ENCODE assay signal across 14 mouse cellular contexts in genomic region chr5:118679283-118679835, GRCm38 (mm10).
DNase-seq lines count a peak whose midpoint lies in the region; ATAC-seq and TF ChIP-seq lines count a peak whose summit lies in the region.
"Had no signal": no experiment of that assay in that cellular context is flagged by ENCODE, and none has a peak within 500 bp of the region (broad histone marks: within the 10 kb centered on the region; RNA-seq: fewer than 3 reads in every experiment).

No protein-coding gene starts in this region.

- no peak overlapping the region for H3K4me3 ChIP-seq in intestine, embryonic 14.5 days (ENCODE audit: low read depth, low read length)
- no peak overlapping the region for H3K4me3 ChIP-seq in intestine, embryonic 15.5 days (replicated peaks)
- H3K4me3 ChIP-seq: erythroblast, embryonic 14.5 days; heart, embryonic 12.5 days; hindbrain, embryonic 13.5 days; limb, embryonic 12.5 days had no signal

- no peak overlapping the region for H3K9ac ChIP-seq in intestine, embryonic 14.5 days (ENCODE audit: low read length)
- no peak overlapping the region for H3K9ac ChIP-seq in intestine, embryonic 15.5 days
- H3K9ac ChIP-seq: heart, embryonic 12.5 days; hindbrain, embryonic 13.5 days; limb, embryonic 12.5 days had no signal

- H3K9me3 ChIP-seq in intestine, embryonic 14.5 days (ENCODE audit: control insufficient read depth, low read length) = no peaks in the 10 kb centered on the region
- no peaks in the 10 kb centered on the region for H3K9me3 ChIP-seq in intestine, embryonic 15.5 days
- H3K9me3 ChIP-seq: heart, embryonic 12.5 days; hindbrain, embryonic 13.5 days; limb, embryonic 12.5 days had no signal

- H3K4me2 ChIP-seq in intestine, embryonic 14.5 days (ENCODE audit: low read length) = no peak overlapping the region
- no peak overlapping the region for H3K4me2 ChIP-seq in intestine, embryonic 15.5 days (replicated peaks)
- H3K4me2 ChIP-seq: heart, embryonic 12.5 days; hindbrain, embryonic 13.5 days; limb, embryonic 12.5 days had no signal

- H3K4me1 ChIP-seq in intestine, embryonic 14.5 days (replicated peaks; ENCODE audit: control insufficient read depth, insufficient read depth, low read length) = peaks cover 23% of the 10 kb centered on the region
- peaks cover 26% of the 10 kb centered on the region for H3K4me1 ChIP-seq in intestine, embryonic 15.5 days (replicated peaks)

- 57% methylated on average over 9 of the region's 9 CpGs for WGBS in intestine, embryonic 14.5 days
- WGBS in intestine, embryonic 15.5 days = 56% methylated on average over 9 of the region's 9 CpGs

- no peaks in the 10 kb centered on the region for H3K27me3 ChIP-seq in intestine, embryonic 14.5 days (replicated peaks; ENCODE audit: control insufficient read depth, insufficient read depth, low read length)
- no peaks in the 10 kb centered on the region for H3K27me3 ChIP-seq in intestine, embryonic 15.5 days (replicated peaks)
- H3K27me3 ChIP-seq: heart, embryonic 12.5 days; hindbrain, embryonic 13.5 days; limb, embryonic 12.5 days had no signal

- DNase-seq in cerebellum, adult 9-10 months = peak; percentile 51
- no peak for DNase-seq in cerebellum, adult 9-11 months
- no peak for DNase-seq in intestine, embryonic 14.5 days (ENCODE audit: low spot score)
- peak; percentile 27 for DNase-seq in brain, embryonic 14.5 days (ENCODE audit: low read depth)
- DNase-seq in kidney, postnatal 36 days = peak; percentile 59 to 60
- DNase-seq in neural tube, embryonic 10.5 days (ENCODE audit: extremely low spot score, low spot score) = no peak
- no peak for DNase-seq in layer of hippocampus, postnatal 36 days
- DNase-seq: spleen, adult 18-20 months had no signal

- TF ChIP-seq CTCF in brain, embryonic 14.5 days (IDR thresholded peaks at IDR 0.05; ENCODE audit: borderline replicate concordance, extremely low read depth, insufficient read depth, insufficient read length) = no peak

- TF ChIP-seq POLR2A in brain, embryonic 14.5 days (IDR thresholded peaks at IDR 0.05; ENCODE audit: borderline replicate concordance, extremely low read depth, insufficient read depth, insufficient read length, poor library complexity, severe bottlenecking) = no peak

- ATAC-seq in intestine, embryonic 14.5 days (replicated peaks; ENCODE audit: low FRiP score, low TSS enrichment, low read depth) = no peak
- no peak for ATAC-seq in intestine, embryonic 15.5 days
- ATAC-seq: lung, postnatal 0 days had no signal

- 0 out of 2 replicates have a peak, but pooled peaks cover 19% of the 10 kb centered on the region for H3K36me3 ChIP-seq in intestine, embryonic 14.5 days (ENCODE audit: control insufficient read depth, insufficient read depth, low read length)
- H3K36me3 ChIP-seq in intestine, embryonic 15.5 days = peaks cover 12% of the 10 kb centered on the region

- peak overlapping the region; percentile 3; the same call in 1 of the 2 replicates for H3K27ac ChIP-seq in intestine, embryonic 14.5 days (ENCODE audit: low read depth)
- H3K27ac ChIP-seq in intestine, embryonic 15.5 days = no peak overlapping the region
- H3K27ac ChIP-seq: limb, embryonic 12.5 days had no signal

Comparison
In these comparisons a context has a peak if more than half of its experiments do, and no peak if none do; other contexts are left out.
1. DNase-seq: peak in cerebellum, adult 9-10 months (single experiment), brain, embryonic 14.5 days (single experiment) and kidney, postnatal 36 days (2 of 2); none in cerebellum, adult 9-11 months (single experiment), intestine, embryonic 14.5 days (single experiment), neural tube, embryonic 10.5 days (single experiment) and layer of hippocampus, postnatal 36 days (0 of 2).